Mouse (Mus musculus) heart, adult 8-10 months (tissue): ENCODE measurements at regions not wholly inside any gene's neighbourhood (a gene's known extent, or its start where the extent isn't known, plus 50 kb on each side); places are given as distances from the start of the nearest gene placed in this dataset. TPM values are rescaled to one million over a fixed set of nuclear protein-coding genes. Genes with fewer than 3 reads are reported as not detected.
"Not testable (repeated sequence)": the region's sequence is repeated elsewhere in the genome, so short reads cannot be mapped to it uniquely, and the experiment has no call there.

Experiments used
- DNase-seq: peaks from one replicate; pipeline ENCODE4 v3.0.0; 2022; ENCODE audit warnings: low spot score
- microRNA-seq: library from miRNA; unstranded; fragments of <30 nt; microRNA quantifications from one replicate; pipeline ENCODE4 v1.2.0, GENCODE M21; 2022

GRCm38 (mm10) chr13:61805300-61805699, 235.4 kb upstream of the Cts3 start:
- not testable (repeated sequence) for DNase-seq

- DNase-seq, result peak; percentile 36
These were observed 234.4 kb upstream of the Cts3 start for GRCm38 (mm10) chr13:61804168-61804874.

- not testable (repeated sequence) for DNase-seq
These were observed 233.8 kb upstream of the Cts3 start for GRCm38 (mm10) chr13:61803763-61804162.

DNA sequence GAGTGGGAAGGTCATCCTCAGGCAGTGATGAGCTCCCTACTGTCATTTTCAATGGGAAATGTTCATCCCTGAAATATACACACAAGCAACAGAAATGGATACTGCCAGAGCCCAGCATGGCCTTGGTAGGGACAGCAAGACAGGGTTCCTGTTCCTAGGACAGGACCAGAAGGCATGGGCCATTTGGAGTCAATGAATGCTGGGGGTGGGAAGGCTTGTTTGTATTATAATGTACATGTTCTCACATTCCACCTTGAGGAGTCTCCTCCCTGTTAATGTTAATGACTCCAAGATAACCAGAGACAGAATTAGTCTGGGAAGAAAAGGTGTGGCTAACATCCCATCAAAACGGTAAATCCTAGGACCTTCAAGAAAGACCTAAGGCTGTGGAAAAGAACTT, 193.5 kb upstream of the Cts3 start:
- DNase-seq, result not testable (repeated sequence)

Small RNAs in the stretch of these regions (microRNA-seq; reads per million reads assigned to microRNA genes)
- not detected for gene Gm23739
